Mouse (Mus musculus) left cerebral cortex, postnatal 36 days (tissue): ENCODE data around the gene Hltf. TPM values are rescaled to one million over a fixed set of nuclear protein-coding genes. Genes with fewer than 3 reads are reported as not detected.
"Not testable (repeated sequence)": the region's sequence is repeated elsewhere in the genome, so short reads cannot be mapped to it uniquely, and the experiment has no call there.

ENCODE experiments used
- DNase-seq, 2 experiments: peaks; one replicate each; pipeline ENCODE4 v3.0.0; 2021 to 2022; ENCODE audit warnings: low spot score in 2 of 2, mixed read lengths in 1 of 2
- intact Hi-C: fragments of 180-260 bp; cut with DNase I; formaldehyde crosslinking; loops from one replicate; pipeline ENCODE4 v1.15.1; 2025
- total RNA-seq, 2 experiments: library from RNA; stranded (reverse); gene quantifications; 2 replicates each; pipeline ENCODE4 v1.2.3; 2021

Gene Hltf
- 10 to 100 TPM; 16.2 to 23.9 TPM for total RNA-seq

- DNase-seq, result peak; percentile 93 to 96
- intact Hi-C loops, result no loop called here
Observed at GRCm38 (mm10) chr3:20057306-20058196, at the start of gene Hltf. Hltf (plus strand) TSS chr3:20057811.

- DNase-seq, result no peak
- intact Hi-C loops, result no loop called here
Observed at GRCm38 (mm10) chr3:20010464-20010863, 47.1 kb upstream of the Hltf start.

GRCm38 (mm10) chr3:20010905-20011304 is 46.7 kb upstream of the Hltf start:
- intact Hi-C loops, DNase-seq: not testable (repeated sequence)

- intact Hi-C loops, result no loop called here
- no peak for DNase-seq
Observed at GRCm38 (mm10) chr3:20014454-20014853, 43.2 kb upstream of the Hltf start.

GRCm38 (mm10) chr3:20018076-20018475 is 39.5 kb upstream of the Hltf start:
- intact Hi-C loops, result no loop called here
- no peak for DNase-seq

GRCm38 (mm10) chr3:20023832-20024231 is 33.8 kb upstream of the Hltf start:
- no peak for DNase-seq
- intact Hi-C loops, result no loop called here

GRCm38 (mm10) chr3:20026481-20026880 is 31.1 kb upstream of the Hltf start:
- DNase-seq, result no peak
- intact Hi-C loops, result no loop called here

GRCm38 (mm10) chr3:20026996-20027689 is 30.5 kb upstream of the Hltf start:
- DNase-seq, result no peak
- intact Hi-C loops, result no loop called here

GRCm38 (mm10) chr3:20027788-20028187 is 29.8 kb upstream of the Hltf start:
- DNase-seq, result no peak
- intact Hi-C loops, result no loop called here

GRCm38 (mm10) chr3:20028640-20029039 is 29.0 kb upstream of the Hltf start:
- intact Hi-C loops, result no loop called here
- DNase-seq, result no peak

GRCm38 (mm10) chr3:20030807-20031206 is 26.8 kb upstream of the Hltf start:
- DNase-seq, result no peak
- intact Hi-C loops, result no loop called here

GRCm38 (mm10) chr3:20033761-20034718 is 23.6 kb upstream of the Hltf start:
- no peak for DNase-seq
- intact Hi-C loops, result no loop called here

- DNase-seq, result peak; percentile 89
- intact Hi-C loops, result no loop called here
Observed at GRCm38 (mm10) chr3:20034719-20035404, 22.7 kb upstream of the Hltf start, which contains the start of gene Hps3. Hps3 (minus strand) TSS chr3:20035315.

- no peak for DNase-seq
- intact Hi-C loops, result no loop called here
Observed at GRCm38 (mm10) chr3:20036069-20036468, 21.5 kb upstream of the Hltf start.

- DNase-seq, intact Hi-C loops: not testable (repeated sequence)
Observed at GRCm38 (mm10) chr3:20041461-20041860, 16.1 kb upstream of the Hltf start.

GRCm38 (mm10) chr3:20044736-20045135 is 12.9 kb upstream of the Hltf start:
- intact Hi-C loops, DNase-seq: not testable (repeated sequence)

GRCm38 (mm10) chr3:20058197-20058541 is 558 bp downstream of the Hltf start:
- intact Hi-C loops, result no loop called here
- no peak for DNase-seq

- intact Hi-C loops, result loop anchor here (5.0 kb wide), 1 partner anchor 174 kb away; no protein-coding TSS in a partner anchor
- DNase-seq, result no peak
Observed at GRCm38 (mm10) chr3:20076145-20077053, 18.8 kb downstream of the Hltf start.
